Mouse (Mus musculus) bone marrow, adult 2 months (tissue): ENCODE measurements around the gene Rasa2.

ENCODE experiments used
- CTCF ChIP-seq: fragments of 200-500 bp; IDR thresholded peaks from 2 replicates; pipeline ENCODE4 v1.5.1; 2011; ENCODE audit warnings: low read length, control low read depth; ENCODE audit not compliant: control insufficient read depth, insufficient read depth
- POLR2A ChIP-seq: fragments of 200-500 bp; IDR thresholded peaks from 2 replicates; pipeline ENCODE4 v1.6.1; 2011; ENCODE audit warnings: low read depth, mild to moderate bottlenecking, control low read depth, low read length, borderline replicate concordance; ENCODE audit not compliant: control insufficient read depth

GRCm38 (mm10) chr9:96675763-96676640 is 44.6 kb upstream of the Rasa2 start:
- TF ChIP-seq POLR2A, result no peak
- no peak for TF ChIP-seq CTCF
